15 mouse cellular contexts compared by ENCODE assay signal in the genomic region with DNA sequence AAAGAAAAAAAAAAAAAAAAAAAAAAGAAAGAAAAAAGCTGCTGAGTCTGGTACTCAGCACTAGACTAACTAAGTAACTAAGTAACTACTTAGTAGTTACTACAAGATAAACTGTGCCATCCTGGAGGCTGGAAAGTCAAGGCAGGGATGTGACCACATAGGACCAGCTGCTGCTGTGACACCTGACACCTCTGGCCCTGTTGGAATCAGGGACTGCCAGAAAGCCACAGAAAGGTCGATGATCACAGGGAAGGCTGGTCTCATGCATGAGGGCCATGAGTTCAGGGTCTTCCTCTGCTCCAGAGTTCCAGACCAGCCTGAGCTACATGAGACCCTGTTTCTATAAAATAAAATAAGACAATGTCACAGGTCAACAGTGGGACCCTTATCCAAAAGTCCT.
"Had no signal": no experiment of that assay in that cellular context is flagged by ENCODE, and none has a peak within 500 bp of the region (broad histone marks: within the 10 kb centered on the region; RNA-seq: fewer than 3 reads in every experiment).

No protein-coding gene starts in this region.

- H3K9ac ChIP-seq: lung, embryonic 14.5 days; midbrain, embryonic 13.5 days; midbrain, embryonic 15.5 days; neural tube, embryonic 12.5 days; stomach, embryonic 15.5 days had no signal

- H3K9me3 ChIP-seq: midbrain, embryonic 13.5 days; midbrain, embryonic 15.5 days; neural tube, embryonic 12.5 days; stomach, embryonic 15.5 days had no signal

- H3K4me2 ChIP-seq: lung, embryonic 14.5 days; midbrain, embryonic 11.5 days; midbrain, embryonic 13.5 days; midbrain, embryonic 15.5 days; neural tube, embryonic 12.5 days; stomach, embryonic 15.5 days had no signal

- DNase-seq: lung, adult 18-20 months; lung, embryonic 14.5 days; lung, postnatal 10 days; right cerebral cortex, postnatal 14 days; thymus, adult 2 months; thymus, postnatal 25 days; thymus, postnatal 4 days had no signal

- H3K27ac ChIP-seq: macrophage; midbrain, embryonic 13.5 days; midbrain, embryonic 15.5 days; neural tube, embryonic 12.5 days; stomach, embryonic 15.5 days; stomach, postnatal 0 days had no signal

- H3K4me3 ChIP-seq: megakaryocyte, embryonic 14.5 days; midbrain, embryonic 13.5 days; midbrain, embryonic 15.5 days; neural tube, embryonic 12.5 days; stomach, embryonic 15.5 days had no signal

- H3K36me3 ChIP-seq: midbrain, embryonic 15.5 days had no signal

- H3K27me3 ChIP-seq: megakaryocyte, embryonic 14.5 days; midbrain, embryonic 13.5 days; midbrain, embryonic 15.5 days; neural tube, embryonic 12.5 days; stomach, embryonic 15.5 days had no signal
